Comparison of ENCODE assay signal across 13 mouse cellular contexts in genomic region chr10:26920383-26920979, GRCm38 (mm10).
A peak's percentile ranks its signal among the peaks of the same experiment; 100 is the strongest.
DNase-seq lines count a peak whose midpoint lies in the region; ATAC-seq and TF ChIP-seq lines count a peak whose summit lies in the region.
"Had no signal": no experiment of that assay in that cellular context is flagged by ENCODE, and none has a peak within 500 bp of the region (broad histone marks: within the 10 kb centered on the region; RNA-seq: fewer than 3 reads in every experiment).

No protein-coding gene starts in this region.

- peak; percentile 95 for ATAC-seq in liver, postnatal 0 days

- WGBS in liver, postnatal 0 days (ENCODE audit: insufficient replicate concordance): 62% methylated on average over 8 of the region's 8 CpGs

- no peaks in the 10 kb centered on the region for H3K4me1 ChIP-seq in liver, postnatal 0 days (ENCODE audit: insufficient read depth)
- H3K4me1 ChIP-seq: hindbrain, embryonic 12.5 days; neural tube, embryonic 12.5 days had no signal

- H3K4me2 ChIP-seq in liver, postnatal 0 days (ENCODE audit: low read depth, low read length): peak overlapping the region; percentile 44
- H3K4me2 ChIP-seq: hindbrain, embryonic 12.5 days; neural tube, embryonic 12.5 days had no signal

- no peak for TF ChIP-seq CTCF in liver, postnatal 0 days (IDR thresholded peaks at IDR 0.05; ENCODE audit: low read depth)
- no peak for TF ChIP-seq CTCF in left cerebral cortex, adult 2 months (IDR thresholded peaks at IDR 0.05)

- H3K36me3 ChIP-seq in liver, postnatal 0 days (replicated peaks; ENCODE audit: insufficient read depth, low read length): no peaks in the 10 kb centered on the region
- H3K36me3 ChIP-seq: hindbrain, embryonic 12.5 days; neural tube, embryonic 12.5 days had no signal

- no peaks in the 10 kb centered on the region for H3K9me3 ChIP-seq in liver, postnatal 0 days (ENCODE audit: low read length)
- H3K9me3 ChIP-seq: hindbrain, embryonic 12.5 days; neural tube, embryonic 12.5 days had no signal

- DNase-seq in embryo, embryonic 10.5 days (ENCODE audit: low spot score): peak; percentile 28
- peak; percentile 55 for DNase-seq in kidney, adult 18-20 months
- peak; percentile 59 to 85 for DNase-seq in kidney, postnatal 36 days
- peak; percentile 16 for DNase-seq in liver, postnatal 0 days
- DNase-seq in adrenal gland, adult 8-10 months: no peak
- no peak for DNase-seq in left cerebral cortex, adult 2 months (ENCODE audit: extremely low spot score in 1 of 2, low spot score in 2 of 2)
- no peak for DNase-seq in right cerebral cortex, postnatal 36 days (ENCODE audit: low spot score in 2 of 2)
- DNase-seq in frontal cortex, adult 2 months (ENCODE audit: extremely low spot score in 1 of 2, low spot score in 1 of 2): no peak
- DNase-seq: cerebellum, adult 11 months; heart, adult 18-20 months had no signal

- no peaks in the 10 kb centered on the region for H3K27me3 ChIP-seq in liver, postnatal 0 days (ENCODE audit: insufficient read depth, low read length)
- H3K27me3 ChIP-seq: hindbrain, embryonic 12.5 days; neural tube, embryonic 12.5 days had no signal

- no peak overlapping the region for H3K4me3 ChIP-seq in liver, postnatal 0 days (ENCODE audit: low read depth, low read length)
- no peak overlapping the region for H3K4me3 ChIP-seq in left cerebral cortex, adult 2 months
- H3K4me3 ChIP-seq: hindbrain, embryonic 12.5 days; neural tube, embryonic 12.5 days had no signal

- peak overlapping the region; percentile 77 for H3K27ac ChIP-seq in liver, postnatal 0 days (ENCODE audit: low read depth)
- no peak overlapping the region for H3K27ac ChIP-seq in left cerebral cortex, adult 2 months
- H3K27ac ChIP-seq: hindbrain, embryonic 12.5 days; macrophage; neural tube, embryonic 12.5 days had no signal

- no peak overlapping the region for H3K9ac ChIP-seq in liver, postnatal 0 days (replicated peaks)
- H3K9ac ChIP-seq: hindbrain, embryonic 12.5 days; neural tube, embryonic 12.5 days had no signal

- no peak for TF ChIP-seq EP300 in liver, postnatal 0 days (IDR thresholded peaks at IDR 0.05; ENCODE audit: low read depth)

- intact Hi-C loops in left cerebral cortex, adult 2 months (cut with DNase I): no loop called here

Comparison
In these comparisons a context has a peak if more than half of its experiments do, and no peak if none do; other contexts are left out.
1. DNase-seq: peak in embryo, embryonic 10.5 days (single experiment), kidney, adult 18-20 months (single experiment), kidney, postnatal 36 days (2 of 2) and liver, postnatal 0 days (single experiment); none in adrenal gland, adult 8-10 months (single experiment), left cerebral cortex, adult 2 months (0 of 2), right cerebral cortex, postnatal 36 days (0 of 2) and frontal cortex, adult 2 months (0 of 2).